Mouse (Mus musculus): ENCODE data around the gene Cttnbp2.

Gene Cttnbp2

DNA sequence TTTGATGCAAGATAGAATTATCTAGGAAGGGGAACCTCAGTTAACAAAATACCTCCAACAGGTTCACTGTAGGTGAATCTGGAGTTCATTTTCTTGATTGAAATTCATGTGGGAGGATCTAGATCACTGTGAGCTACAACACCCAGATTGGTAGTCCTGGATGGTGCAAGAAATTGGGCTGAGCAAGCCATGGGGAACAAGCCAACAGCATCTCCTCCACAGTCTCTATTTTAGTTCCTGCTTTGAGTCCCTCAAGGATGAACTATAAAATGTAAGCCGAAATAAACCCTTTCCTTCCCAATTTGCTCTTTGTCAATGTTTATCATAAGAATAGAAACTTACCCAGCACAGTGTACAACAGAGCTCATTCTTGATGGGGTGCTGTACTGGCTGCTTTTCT lies 191.7 kb downstream of the Cttnbp2 start:
- DNase-seq (ENCODE audit: low read depth, low spot score): no peak

All from retina, adult 2 months (tissue).